In genomic region chr5:99884035-99884434, GRCm38 (mm10) we compare ENCODE assay signal across 33 mouse cellular contexts. TPM values are rescaled to one million over a fixed set of nuclear protein-coding genes. Genes with fewer than 3 reads are reported as not detected.
DNase-seq lines count a peak whose midpoint lies in the region; TF ChIP-seq lines count a peak whose summit lies in the region.
"Had no signal": no experiment of that assay in that cellular context is flagged by ENCODE, and none has a peak within 500 bp of the region (broad histone marks: within the 10 kb centered on the region; RNA-seq: fewer than 3 reads in every experiment).

No protein-coding gene starts in this region.

- no peak overlapping the region for H3K4me3 ChIP-seq in myocyte
- H3K4me3 ChIP-seq: erythroblast, embryonic 14.5 days; heart, adult 2 months; heart, embryonic 13.5 days; limb, embryonic 13.5 days; liver, embryonic 12.5 days; midbrain, embryonic 10.5 days; midbrain, embryonic 15.5 days; neural tube, embryonic 12.5 days had no signal

- H3K36me3 ChIP-seq in myocyte (ENCODE audit: control insufficient read depth, insufficient read depth): no peaks in the 10 kb centered on the region
- H3K36me3 ChIP-seq: heart, embryonic 13.5 days; limb, embryonic 13.5 days; liver, embryonic 12.5 days; midbrain, embryonic 10.5 days; midbrain, embryonic 15.5 days; neural tube, embryonic 12.5 days had no signal

- H3K4me2 ChIP-seq in myocyte (ENCODE audit: low read depth): no peak overlapping the region
- H3K4me2 ChIP-seq: heart, embryonic 13.5 days; limb, embryonic 13.5 days; liver, embryonic 12.5 days; midbrain, embryonic 15.5 days; neural tube, embryonic 12.5 days had no signal

- DNase-seq in embryo, embryonic 11 days: peak; percentile 22
- no peak for DNase-seq in embryo, embryonic 10.5 days (ENCODE audit: low spot score)
- DNase-seq in kidney, postnatal 10 days: peak; percentile 21
- DNase-seq in kidney, postnatal 25 days: no peak
- peak; percentile 35 for DNase-seq in testis, postnatal 10 days (ENCODE audit: low spot score)
- DNase-seq in testis, postnatal 14 days (ENCODE audit: low spot score): no peak
- DNase-seq in layer of hippocampus, postnatal 14 days (ENCODE audit: low spot score in 2 of 2): no peak
- DNase-seq: cerebellum, adult 2 months; cerebellum, postnatal 14 days; forebrain, postnatal 0 days; heart, adult 2 months; heart, postnatal 10 days; layer of hippocampus, adult 9-11 months; lung, adult 18-20 months; lung, postnatal 10 days; right cerebral cortex, adult 18-20 months; spleen, adult 18-20 months; thymus, adult 2 months; thymus, postnatal 36 days had no signal

- no peak for TF ChIP-seq POLR2A in myocyte (IDR thresholded peaks at IDR 0.05; ENCODE audit: insufficient read length, low read depth)

- H3K79me2 ChIP-seq in myocyte (ENCODE audit: control insufficient read depth, insufficient read depth): no peaks in the 10 kb centered on the region

- H3K27me3 ChIP-seq in myocyte (ENCODE audit: control insufficient read depth, insufficient read depth, insufficient read length): no peaks in the 10 kb centered on the region
- H3K27me3 ChIP-seq: heart, embryonic 13.5 days; limb, embryonic 13.5 days; liver, embryonic 12.5 days; midbrain, embryonic 15.5 days; neural tube, embryonic 12.5 days had no signal

- H3ac ChIP-seq in myocyte (ENCODE audit: control insufficient read depth, insufficient read length): no peak overlapping the region

TF ChIP-seq in myocyte, 11 proteins besides CTCF, POLR2A, EP300 and RAD21:
- TF ChIP-seq REST (IDR thresholded peaks at IDR 0.05; ENCODE audit: insufficient read depth, insufficient read length) (peak; percentile 31), MYOG (IDR thresholded peaks at IDR 0.05; ENCODE audit: control insufficient read depth in 1 of 3, insufficient read depth in 1 of 3, insufficient read length in 2 of 3, low read depth in 2 of 3) (no peak)

RNA-seq across cellular contexts. Expression of gene Vamp9, which starts 22.0 kb away (rescaled TPM):
- polyA plus RNA-seq in myocyte (2012; fragmentation: generic; extraction: Trizol): not detected
- total RNA-seq in layer of hippocampus, postnatal 14 days (2021): not detected
- total RNA-seq: gastrocnemius, adult 8-10 months; heart, postnatal 10 days had no signal
- polyA plus RNA-seq: cerebellum, adult 2 months; embryonic facial prominence, embryonic 14.5 days; erythroblast, embryonic 14.5 days; heart, adult 2 months; intestine, postnatal 0 days; kidney, embryonic 14.5 days; liver, embryonic 12.5 days; Patski; stomach, embryonic 16.5 days; thymus, adult 2 months had no signal

Comparison
In these comparisons a context has a peak if more than half of its experiments do, and no peak if none do; other contexts are left out.
1. DNase-seq: peak in embryo, embryonic 11 days (single experiment), kidney, postnatal 10 days (single experiment) and testis, postnatal 10 days (single experiment); none in embryo, embryonic 10.5 days (single experiment), kidney, postnatal 25 days (0 of 2), testis, postnatal 14 days (single experiment) and layer of hippocampus, postnatal 14 days (0 of 2).